Mouse (Mus musculus): ENCODE results near the gene Mat2b. TPM values are rescaled to one million over a fixed set of nuclear protein-coding genes. Genes with fewer than 3 reads are reported as not detected.

The Mat2b gene
- polyA plus RNA-seq (2014; fragmentation: Nextera tagmentation; extraction: Ambion mirVana), result 94.7 and 104 TPM in 2 replicates

DNA sequence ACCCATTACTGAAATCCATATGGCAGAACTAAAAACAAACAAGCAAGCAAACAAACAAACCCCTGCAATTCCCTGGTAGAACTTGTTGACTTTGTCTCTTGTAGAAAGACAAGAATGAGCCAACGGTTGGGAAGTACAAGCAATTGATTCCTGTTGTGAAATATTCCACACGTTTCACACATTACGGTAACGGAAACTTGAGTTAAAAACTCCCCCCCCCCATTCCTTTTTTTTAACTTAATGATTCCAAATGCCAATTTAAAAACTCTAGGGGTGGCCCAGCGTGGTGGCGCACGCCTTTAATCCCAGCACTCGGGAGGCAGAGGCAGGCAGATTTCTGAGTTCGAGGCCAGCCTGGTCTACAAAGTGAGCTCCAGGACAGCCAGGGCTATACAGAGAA, at the start of gene Mat2b:
Gene Mat2b, minus strand, starts transcription at position 101 of the 400 bp plus-strand sequence.
- Histone ChIP-seq H3K9ac (ENCODE audit: low read depth, low read length) (peak within 1 kb of the TSS; percentile 73), H3K27me3 (ENCODE audit: control insufficient read depth, insufficient read depth, low read length) (no peaks in the 10 kb centered on the region), H3K27ac (ENCODE audit: low read depth, low read length) (peak within 1 kb of the TSS; percentile 97), H3K36me3 (ENCODE audit: control insufficient read depth, insufficient read depth, low read length) (peaks cover 2% of the 10 kb centered on the region), H3K4me1 (ENCODE audit: control insufficient read depth, insufficient read depth, low read length) (peaks cover 9% of the 10 kb centered on the region; the same call in 1 of the 2 replicates), H3K4me2 (replicated peaks; ENCODE audit: low read depth, low read length) (peak within 1 kb of the TSS; percentile 75), H3K4me3 (ENCODE audit: low read length) (peak within 1 kb of the TSS; percentile 73), H3K9me3 (ENCODE audit: control insufficient read depth, low read length) (no peaks in the 10 kb centered on the region; the same call in 1 of the 2 replicates)
- ATAC-seq (ENCODE audit: low FRiP score, low TSS enrichment), result no peak
- WGBS, result 92% methylated on average over 9 of the region's 9 CpGs

DNA sequence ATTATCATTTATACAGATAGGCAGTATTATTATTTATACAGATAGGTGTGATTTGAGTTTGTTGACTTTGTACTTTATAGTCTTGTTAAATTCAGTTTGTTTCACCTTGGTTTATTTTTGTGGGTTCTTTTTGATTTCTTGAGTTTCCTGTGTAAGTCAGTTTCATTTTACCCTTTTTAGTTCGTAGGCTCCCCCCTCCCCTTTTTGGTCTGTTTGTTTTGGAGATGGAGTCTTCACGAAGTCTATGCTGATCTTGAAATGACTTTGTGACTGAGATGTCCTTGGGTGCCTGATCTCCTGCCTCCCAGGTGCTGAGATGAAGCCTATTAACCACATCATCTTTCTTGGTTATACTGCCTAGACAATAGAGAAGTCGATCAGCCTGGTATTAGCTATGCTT, 49.3 kb upstream of the Mat2b start:
- H3K4me1 ChIP-seq (ENCODE audit: control insufficient read depth, insufficient read depth, low read length), result no peaks in the 10 kb centered on the region
- no peak for ATAC-seq (ENCODE audit: low FRiP score, low TSS enrichment)
- no peaks in the 10 kb centered on the region for H3K9me3 ChIP-seq (ENCODE audit: control insufficient read depth, low read length)
- H3K36me3 ChIP-seq (ENCODE audit: control insufficient read depth, insufficient read depth, low read length), result peaks cover 17% of the 10 kb centered on the region; the same call in 1 of the 2 replicates
- no peak overlapping the region for H3K4me3 ChIP-seq (ENCODE audit: low read length)
- H3K27ac ChIP-seq (ENCODE audit: low read depth, low read length), result no peak overlapping the region
- no peak overlapping the region for H3K4me2 ChIP-seq (replicated peaks; ENCODE audit: low read depth, low read length)
- WGBS, result 85% methylated on average over 3 of the region's 3 CpGs
- no peak overlapping the region for H3K9ac ChIP-seq (ENCODE audit: low read depth, low read length)
- no peaks in the 10 kb centered on the region for H3K27me3 ChIP-seq (ENCODE audit: control insufficient read depth, insufficient read depth, low read length)

DNA sequence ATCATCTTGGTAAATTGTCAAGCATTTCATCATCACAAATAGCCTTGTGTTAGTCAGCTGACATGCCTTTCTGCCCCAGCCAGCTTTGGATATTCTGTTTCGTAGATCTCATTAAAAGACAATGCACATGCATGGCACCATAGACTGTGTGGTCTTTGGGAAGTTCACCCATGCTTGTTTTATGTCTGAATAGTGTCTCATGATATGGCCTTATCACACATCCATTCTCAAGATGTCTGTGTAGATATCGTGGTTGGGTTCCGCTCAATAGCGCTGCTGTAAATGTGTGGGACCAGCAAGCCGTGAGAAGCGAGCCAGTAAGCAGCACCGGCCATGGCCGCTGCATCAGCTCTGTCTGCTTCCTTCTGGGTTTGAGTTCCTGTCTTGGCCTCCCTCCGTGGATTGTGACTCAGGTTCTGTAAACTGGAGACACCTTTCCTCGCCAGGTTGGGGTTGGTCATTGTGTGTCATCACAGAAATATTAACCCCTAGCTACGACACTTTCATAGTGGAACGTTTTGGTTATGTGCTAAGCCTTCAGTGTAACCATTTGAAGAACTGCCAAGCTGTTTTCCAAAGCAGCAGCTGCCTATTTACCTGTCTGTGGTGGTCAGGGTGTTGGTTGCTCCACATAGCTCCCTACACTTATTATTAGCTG, 46.7 kb upstream of the Mat2b start:
- no peaks in the 10 kb centered on the region for H3K27me3 ChIP-seq (ENCODE audit: control insufficient read depth, insufficient read depth, low read length)
- WGBS, result 88% methylated on average over 12 of the region's 12 CpGs
- H3K9me3 ChIP-seq (ENCODE audit: control insufficient read depth, low read length), result no peaks in the 10 kb centered on the region
- H3K4me3 ChIP-seq (ENCODE audit: low read length), result no peak overlapping the region
- no peak for ATAC-seq (ENCODE audit: low FRiP score, low TSS enrichment)
- no peaks in the 10 kb centered on the region for H3K4me1 ChIP-seq (ENCODE audit: control insufficient read depth, insufficient read depth, low read length)
- no peak overlapping the region for H3K9ac ChIP-seq (ENCODE audit: low read depth, low read length)
- H3K36me3 ChIP-seq (ENCODE audit: control insufficient read depth, insufficient read depth, low read length), result peaks cover 39% of the 10 kb centered on the region
- no peak overlapping the region for H3K27ac ChIP-seq (ENCODE audit: low read depth, low read length)
- no peak overlapping the region for H3K4me2 ChIP-seq (replicated peaks; ENCODE audit: low read depth, low read length)

DNA sequence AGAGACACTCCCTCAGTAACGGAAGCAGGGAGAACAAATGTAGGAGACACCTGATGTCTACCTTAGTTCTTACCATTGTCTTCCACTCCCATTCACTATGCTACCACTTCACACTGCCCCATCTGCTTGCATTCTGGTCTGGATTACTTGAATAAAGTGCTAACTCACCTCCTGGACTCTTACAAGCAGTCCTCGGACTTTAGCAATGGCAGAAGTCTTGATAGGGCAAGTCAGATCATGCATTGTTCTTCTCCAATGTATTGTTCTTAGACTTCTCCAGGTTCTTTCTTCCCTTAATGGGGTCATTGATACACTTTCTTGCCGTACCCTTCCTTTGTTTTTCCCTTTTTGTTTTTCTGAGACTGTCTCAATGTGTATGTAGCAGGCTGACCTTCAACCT, 42.4 kb upstream of the Mat2b start:
- Histone ChIP-seq H3K36me3 (ENCODE audit: control insufficient read depth, insufficient read depth, low read length) (peaks cover 47% of the 10 kb centered on the region), H3K4me1 (ENCODE audit: control insufficient read depth, insufficient read depth, low read length) (peaks cover 10% of the 10 kb centered on the region; the same call in 1 of the 2 replicates), H3K27me3 (ENCODE audit: control insufficient read depth, insufficient read depth, low read length) (no peaks in the 10 kb centered on the region), H3K27ac (ENCODE audit: low read depth, low read length) (no peak overlapping the region), H3K4me3 (ENCODE audit: low read length) (no peak overlapping the region), H3K4me2 (replicated peaks; ENCODE audit: low read depth, low read length) (no peak overlapping the region), H3K9ac (ENCODE audit: low read depth, low read length) (no peak overlapping the region), H3K9me3 (ENCODE audit: control insufficient read depth, low read length) (no peaks in the 10 kb centered on the region)
- ATAC-seq (ENCODE audit: low FRiP score, low TSS enrichment), result no peak
- WGBS, result 88% methylated on average over 3 of the region's 3 CpGs

DNA sequence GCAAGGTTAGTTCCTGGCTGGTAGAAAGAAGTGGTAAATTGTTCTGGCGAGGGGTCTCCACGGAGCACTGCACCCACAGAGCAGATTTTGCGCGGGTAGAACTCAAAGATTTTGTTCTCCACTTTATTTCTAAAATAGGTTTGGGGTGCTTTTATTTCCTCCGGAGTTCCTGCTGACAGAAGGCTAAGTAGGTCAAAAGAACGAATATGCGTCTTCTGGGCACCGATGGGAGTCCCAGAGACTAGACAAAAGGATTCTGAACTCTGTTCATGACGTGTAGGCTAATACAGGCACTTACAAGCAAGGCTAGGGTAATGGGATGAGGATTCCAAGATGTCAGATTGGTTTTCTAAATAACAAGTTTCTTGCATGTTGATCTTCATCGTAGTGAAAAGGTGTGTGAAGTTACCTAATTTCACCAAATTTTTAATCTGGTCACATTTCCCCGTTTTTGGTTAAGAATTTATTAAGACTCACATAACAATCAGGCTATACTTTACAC, 39.3 kb upstream of the Mat2b start:
- H3K27ac ChIP-seq (ENCODE audit: low read depth, low read length), result peak overlapping the region; percentile 79; the same call in 1 of the 2 replicates
- H3K9me3 ChIP-seq (ENCODE audit: control insufficient read depth, low read length), result no peaks in the 10 kb centered on the region
- H3K4me2 ChIP-seq (replicated peaks; ENCODE audit: low read depth, low read length), result peak overlapping the region; percentile 73
- H3K36me3 ChIP-seq (ENCODE audit: control insufficient read depth, insufficient read depth, low read length), result peaks cover 30% of the 10 kb centered on the region
- peak overlapping the region; percentile 96 for H3K9ac ChIP-seq (ENCODE audit: low read depth, low read length)
- 6% methylated on average over 11 of the region's 11 CpGs for WGBS
- peaks cover 14% of the 10 kb centered on the region; the same call in 1 of the 2 replicates for H3K4me1 ChIP-seq (ENCODE audit: control insufficient read depth, insufficient read depth, low read length)
- no peaks in the 10 kb centered on the region for H3K27me3 ChIP-seq (ENCODE audit: control insufficient read depth, insufficient read depth, low read length)
- H3K4me3 ChIP-seq (ENCODE audit: low read length), result peak overlapping the region; percentile 94
- 0 out of 2 replicates have a peak, but pooled peaks have one; percentile 5 for ATAC-seq (ENCODE audit: low FRiP score, low TSS enrichment)

DNA sequence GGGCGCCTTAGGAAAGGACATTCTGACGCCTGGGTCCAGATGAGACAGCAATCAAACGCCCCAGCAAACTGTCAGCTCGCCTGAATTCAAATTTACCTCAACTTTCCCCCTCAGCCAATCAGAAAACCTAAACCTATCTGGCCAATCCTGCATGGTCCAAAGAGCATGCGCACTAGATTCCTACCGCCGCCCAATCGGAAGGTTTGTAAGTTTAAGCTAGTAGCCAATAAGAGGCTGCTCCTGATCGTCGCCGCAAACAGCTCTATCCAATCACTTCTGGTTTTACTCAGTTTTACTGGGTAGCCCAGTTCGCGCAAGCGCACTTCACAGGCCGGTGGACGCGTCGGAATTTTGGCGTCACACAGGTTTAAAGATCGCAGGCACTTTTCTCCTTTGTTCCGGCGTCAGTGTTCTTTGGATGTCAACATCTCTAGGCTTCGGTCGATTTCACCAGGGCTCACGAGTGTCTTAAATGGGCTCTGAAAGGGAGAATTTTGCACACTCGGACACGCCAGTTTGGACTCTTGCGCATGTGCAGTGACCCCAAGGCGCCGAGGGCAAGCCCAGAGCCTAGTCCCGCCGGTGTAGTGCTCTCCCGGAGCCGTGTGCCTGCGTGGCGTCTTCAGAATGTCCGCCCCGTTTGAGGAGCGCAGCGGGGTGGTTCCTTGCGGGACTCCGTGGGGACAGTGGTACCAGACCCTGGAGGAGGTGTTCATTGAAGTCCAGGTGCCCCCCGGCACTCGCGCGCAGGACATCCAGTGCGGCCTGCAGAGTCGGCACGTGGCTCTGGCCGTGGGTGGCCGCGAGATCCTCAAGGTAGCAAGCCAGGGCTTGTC, 38.6 kb upstream of the Mat2b start, which contains the start of the genes Hmmr and Nudcd2:
Gene Hmmr, minus strand, starts transcription at position 84 of the 836 bp plus-strand sequence.
Gene Nudcd2, plus strand, starts transcription at position 329 of the 836 bp plus-strand sequence.
- WGBS, result 0% methylated on average over 52 of the region's 52 CpGs
- H3K27me3 ChIP-seq (ENCODE audit: control insufficient read depth, insufficient read depth, low read length), result no peaks in the 10 kb centered on the region
- ATAC-seq (ENCODE audit: low FRiP score, low TSS enrichment), result peak; percentile 99

GRCm38 (mm10) chr11:40732997-40733338, 38.0 kb upstream of the Mat2b start:
- Histone ChIP-seq H3K4me2 (replicated peaks; ENCODE audit: low read depth, low read length) (peak overlapping the region; percentile 74), H3K27me3 (ENCODE audit: control insufficient read depth, insufficient read depth, low read length) (no peaks in the 10 kb centered on the region), H3K27ac (ENCODE audit: low read depth, low read length) (no peak overlapping the region), H3K36me3 (ENCODE audit: control insufficient read depth, insufficient read depth, low read length) (peaks cover 31% of the 10 kb centered on the region), H3K9ac (ENCODE audit: low read depth, low read length) (peak overlapping the region; percentile 68), H3K4me1 (ENCODE audit: control insufficient read depth, insufficient read depth, low read length) (peaks cover 14% of the 10 kb centered on the region; the same call in 1 of the 2 replicates), H3K9me3 (ENCODE audit: control insufficient read depth, low read length) (no peaks in the 10 kb centered on the region), H3K4me3 (ENCODE audit: low read length) (peak overlapping the region; percentile 94)
- no peak for ATAC-seq (ENCODE audit: low FRiP score, low TSS enrichment)
- 1% methylated on average over 14 of the region's 14 CpGs for WGBS

More for the DNA sequence above, 38.6 kb upstream of the Mat2b start, which contains the start of the genes Hmmr and Nudcd2:
- Histone ChIP-seq H3K4me3 (ENCODE audit: low read length) (peak within 1 kb of the TSS; percentile 94), H3K4me2 (replicated peaks; ENCODE audit: low read depth, low read length) (peak within 1 kb of the TSS; percentile 74), H3K36me3 (ENCODE audit: control insufficient read depth, insufficient read depth, low read length) (peaks cover 29% of the 10 kb centered on the region), H3K9ac (ENCODE audit: low read depth, low read length) (peak within 1 kb of the TSS; percentile 96), H3K27ac (ENCODE audit: low read depth, low read length) (peak within 1 kb of the TSS; percentile 79), H3K9me3 (ENCODE audit: control insufficient read depth, low read length) (no peaks in the 10 kb centered on the region), H3K4me1 (ENCODE audit: control insufficient read depth, insufficient read depth, low read length) (peaks cover 14% of the 10 kb centered on the region; the same call in 1 of the 2 replicates)

DNA sequence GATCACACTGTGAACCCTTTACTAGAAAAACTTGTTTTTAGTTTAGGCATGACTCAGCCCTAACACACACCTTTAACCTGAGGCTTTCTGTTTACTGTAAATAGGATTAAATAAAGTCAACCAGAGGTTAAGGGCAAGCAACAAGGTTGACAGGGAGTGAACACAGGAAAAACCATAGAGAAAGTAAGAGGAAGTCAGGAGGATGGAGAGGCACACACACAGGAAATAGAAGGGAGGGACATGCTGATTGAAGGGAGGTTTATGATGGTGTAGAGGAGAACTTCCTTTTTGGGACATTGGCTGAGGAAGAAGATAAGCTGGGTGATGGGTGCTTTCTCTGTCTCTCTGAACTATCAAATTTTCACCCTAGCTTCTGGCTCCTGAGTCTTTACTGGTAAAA, 23.3 kb upstream of the Mat2b start:
- Histone ChIP-seq H3K9me3 (ENCODE audit: control insufficient read depth, low read length) (no peaks in the 10 kb centered on the region), H3K27me3 (ENCODE audit: control insufficient read depth, insufficient read depth, low read length) (no peaks in the 10 kb centered on the region), H3K4me1 (ENCODE audit: control insufficient read depth, insufficient read depth, low read length) (no peaks in the 10 kb centered on the region), H3K4me3 (ENCODE audit: low read length) (no peak overlapping the region), H3K36me3 (ENCODE audit: control insufficient read depth, insufficient read depth, low read length) (peaks cover 91% of the 10 kb centered on the region), H3K9ac (ENCODE audit: low read depth, low read length) (no peak overlapping the region), H3K27ac (ENCODE audit: low read depth, low read length) (no peak overlapping the region), H3K4me2 (replicated peaks; ENCODE audit: low read depth, low read length) (no peak overlapping the region)
- ATAC-seq (ENCODE audit: low FRiP score, low TSS enrichment), result no peak

Measured in kidney, embryonic 14.5 days (tissue).